Mouse (Mus musculus) urinary bladder, postnatal 4 days (tissue): ENCODE data around the gene Sytl1.

Experiments
- DNase-seq, 2 experiments: peaks; one replicate each; pipeline ENCODE4 v3.0.0; 2021 to 2022; ENCODE audit warnings: low spot score in 2 of 2

The Sytl1 gene

GRCm38 (mm10) chr4:133278482-133278881 is 15.6 kb upstream of the Sytl1 start:
- no peak for DNase-seq

- DNase-seq: no peak
Measured at GRCm38 (mm10) chr4:133278067-133278466, 15.2 kb upstream of the Sytl1 start.

GRCm38 (mm10) chr4:133277104-133278026 is 14.5 kb upstream of the Sytl1 start, which contains the start of gene Tmem222:
Gene Tmem222, minus strand, starts transcription at chr4:133277792.
- DNase-seq: peak; percentile 90 to 95

- DNase-seq: no peak
Measured at GRCm38 (mm10) chr4:133270929-133271328, 8.0 kb upstream of the Sytl1 start.

GRCm38 (mm10) chr4:133269596-133269995 is 6.7 kb upstream of the Sytl1 start:
- no peak for DNase-seq

- DNase-seq: no peak
Measured at GRCm38 (mm10) chr4:133268931-133269330, 6.0 kb upstream of the Sytl1 start.

- DNase-seq: no peak
Measured at GRCm38 (mm10) chr4:133266248-133266880, 3.5 kb upstream of the Sytl1 start.

- DNase-seq: no peak
Measured at GRCm38 (mm10) chr4:133265759-133266158, 2.8 kb upstream of the Sytl1 start.

- no peak for DNase-seq
Measured at GRCm38 (mm10) chr4:133265297-133265696, 2.4 kb upstream of the Sytl1 start.

GRCm38 (mm10) chr4:133264559-133264958 is 1.6 kb upstream of the Sytl1 start:
- DNase-seq: no peak

- DNase-seq: no peak
Measured at GRCm38 (mm10) chr4:133263756-133264155, 843 bp upstream of the Sytl1 start.

- DNase-seq: no peak
Measured at GRCm38 (mm10) chr4:133262375-133262765, 543 bp downstream of the Sytl1 start.

GRCm38 (mm10) chr4:133261641-133262374 is 1.1 kb downstream of the Sytl1 start:
- no peak for DNase-seq

- no peak for DNase-seq
Measured at GRCm38 (mm10) chr4:133257798-133258408, 5.0 kb downstream of the Sytl1 start.

GRCm38 (mm10) chr4:133257230-133257629 is 5.7 kb downstream of the Sytl1 start:
- DNase-seq: no peak

- no peak for DNase-seq
Measured at GRCm38 (mm10) chr4:133256820-133257219, 6.1 kb downstream of the Sytl1 start.

GRCm38 (mm10) chr4:133255392-133255791 is 7.5 kb downstream of the Sytl1 start:
- no peak for DNase-seq

GRCm38 (mm10) chr4:133253412-133253811 is 9.5 kb downstream of the Sytl1 start:
- no peak for DNase-seq

- DNase-seq: no peak
Measured at GRCm38 (mm10) chr4:133252089-133252488, 10.8 kb downstream of the Sytl1 start.

- no peak for DNase-seq
Measured at GRCm38 (mm10) chr4:133251214-133251613, 11.7 kb downstream of the Sytl1 start.

- DNase-seq: peak; percentile 81 to 89
Measured at GRCm38 (mm10) chr4:133250609-133251008, 12.3 kb downstream of the Sytl1 start.
